ENCODE assay signal across 8 mouse cellular contexts in the genomic region with DNA sequence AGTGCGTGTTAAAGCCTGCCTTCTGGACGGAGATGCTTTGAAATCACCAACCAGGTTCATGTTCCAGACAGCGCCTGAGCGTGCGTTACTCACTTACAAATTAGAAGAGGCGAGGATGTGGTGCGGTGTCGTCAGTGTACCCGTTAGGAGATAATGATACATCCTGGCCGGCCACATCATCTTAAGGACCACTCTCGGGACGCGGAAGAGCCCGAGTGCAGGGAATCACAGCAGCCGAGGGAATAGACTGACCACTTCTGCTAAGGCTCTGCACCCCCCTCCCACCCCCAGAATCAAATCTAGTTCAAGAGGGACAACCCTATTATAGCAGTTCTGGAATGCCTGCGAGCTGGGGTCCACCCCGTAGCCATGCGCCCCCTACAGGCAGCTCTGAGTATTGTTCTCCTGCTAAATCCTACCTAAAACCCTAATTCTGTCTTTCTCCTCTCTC.
DNase-seq lines count a peak whose midpoint lies in the region; ATAC-seq and TF ChIP-seq lines count a peak whose summit lies in the region.

No protein-coding gene starts in this region.

- H3K27me3 ChIP-seq in embryonic facial prominence, embryonic 15.5 days: no peaks in the 10 kb centered on the region
- no peaks in the 10 kb centered on the region for H3K27me3 ChIP-seq in hindbrain, embryonic 13.5 days
- no peaks in the 10 kb centered on the region for H3K27me3 ChIP-seq in lung, embryonic 14.5 days (ENCODE audit: insufficient read depth, low read length)

- H3K36me3 ChIP-seq in embryonic facial prominence, embryonic 15.5 days: no peaks in the 10 kb centered on the region
- no peaks in the 10 kb centered on the region for H3K36me3 ChIP-seq in hindbrain, embryonic 13.5 days
- H3K36me3 ChIP-seq in lung, embryonic 14.5 days (ENCODE audit: insufficient read depth): no peaks in the 10 kb centered on the region

- peak; percentile 63 for TF ChIP-seq CTCF in bone marrow, adult 2 months (IDR thresholded peaks at IDR 0.05; ENCODE audit: control insufficient read depth, insufficient read depth, low read length)
- TF ChIP-seq CTCF in lung, embryonic 14.5 days (IDR thresholded peaks at IDR 0.05; ENCODE audit: low read depth): peak; percentile 78

- no peak overlapping the region for H3K27ac ChIP-seq in bone marrow, adult 2 months (ENCODE audit: control insufficient read depth, insufficient read depth, low read depth, low read length, poor library complexity)
- no peak overlapping the region for H3K27ac ChIP-seq in embryonic facial prominence, embryonic 15.5 days (replicated peaks)
- no peak overlapping the region for H3K27ac ChIP-seq in hindbrain, embryonic 13.5 days
- no peak overlapping the region for H3K27ac ChIP-seq in lung, embryonic 14.5 days (ENCODE audit: low read depth)

- ATAC-seq in embryonic facial prominence, embryonic 15.5 days (ENCODE audit: insufficient number of reproducible peaks, low FRiP score, low TSS enrichment, low read depth): no peak
- ATAC-seq in hindbrain, embryonic 13.5 days (ENCODE audit: low FRiP score): no peak
- ATAC-seq in lung, embryonic 14.5 days (ENCODE audit: insufficient read depth): no peak

- 83% methylated on average over 18 of the region's 18 CpGs for WGBS in bone marrow, adult 2 months
- 33% methylated on average over 18 of the region's 18 CpGs for WGBS in embryonic facial prominence, embryonic 15.5 days
- WGBS in hindbrain, embryonic 13.5 days: 33% methylated on average over 18 of the region's 18 CpGs
- 46% methylated on average over 18 of the region's 18 CpGs for WGBS in lung, embryonic 14.5 days

- DNase-seq in left cerebral cortex, adult 11 months (ENCODE audit: low spot score): peak; percentile 47
- DNase-seq in left cerebral cortex, adult 8-10 months (ENCODE audit: low spot score in 2 of 2): no peak
- peak; percentile 72 for DNase-seq in lung, embryonic 14.5 days
- peak; percentile 75 for DNase-seq in right cerebral cortex, adult 18-20 months
- DNase-seq in adipocyte (ENCODE audit: low spot score): no peak

- H3K9ac ChIP-seq in embryonic facial prominence, embryonic 15.5 days: no peak overlapping the region
- H3K9ac ChIP-seq in hindbrain, embryonic 13.5 days: no peak overlapping the region
- no peak overlapping the region for H3K9ac ChIP-seq in lung, embryonic 14.5 days

- TF ChIP-seq POLR2A in bone marrow, adult 2 months (IDR thresholded peaks at IDR 0.05; ENCODE audit: borderline replicate concordance, control insufficient read depth, low read depth, low read length): no peak

- H3K4me1 ChIP-seq in bone marrow, adult 2 months (ENCODE audit: control insufficient read depth, insufficient read depth, low read length): no peaks in the 10 kb centered on the region
- H3K4me1 ChIP-seq in embryonic facial prominence, embryonic 15.5 days: peaks cover 14% of the 10 kb centered on the region; the same call in 1 of the 2 replicates
- H3K4me1 ChIP-seq in hindbrain, embryonic 13.5 days (replicated peaks): peaks cover 44% of the 10 kb centered on the region
- no peaks in the 10 kb centered on the region for H3K4me1 ChIP-seq in lung, embryonic 14.5 days (ENCODE audit: insufficient read depth)

- H3K4me3 ChIP-seq in bone marrow, adult 2 months (replicated peaks; ENCODE audit: control insufficient read depth, low read depth, low read length): no peak overlapping the region
- H3K4me3 ChIP-seq in embryonic facial prominence, embryonic 15.5 days (replicated peaks): peak overlapping the region; percentile 17
- no peak overlapping the region for H3K4me3 ChIP-seq in hindbrain, embryonic 13.5 days
- no peak overlapping the region for H3K4me3 ChIP-seq in lung, embryonic 14.5 days (ENCODE audit: low read depth, low read length)

- no peaks in the 10 kb centered on the region for H3K9me3 ChIP-seq in embryonic facial prominence, embryonic 15.5 days (replicated peaks)
- H3K9me3 ChIP-seq in hindbrain, embryonic 13.5 days: no peaks in the 10 kb centered on the region
- H3K9me3 ChIP-seq in lung, embryonic 14.5 days (ENCODE audit: low read depth, low read length): no peaks in the 10 kb centered on the region; the same call in 1 of the 2 replicates

- peak overlapping the region; percentile 45 for H3K4me2 ChIP-seq in embryonic facial prominence, embryonic 15.5 days (replicated peaks)
- H3K4me2 ChIP-seq in hindbrain, embryonic 13.5 days: peak overlapping the region; percentile 44
- H3K4me2 ChIP-seq in lung, embryonic 14.5 days: peak overlapping the region; percentile 32; the same call in 1 of the 2 replicates

Comparison
In these comparisons a context has a peak if more than half of its experiments do, and no peak if none do; other contexts are left out.
1. DNase-seq: peak in left cerebral cortex, adult 11 months (single experiment), lung, embryonic 14.5 days (single experiment) and right cerebral cortex, adult 18-20 months (single experiment); none in left cerebral cortex, adult 8-10 months (0 of 2) and adipocyte (single experiment).
2. Peak in every context shown above with its lines, with median percentiles within 50 percentile points of each other: H3K4me2 ChIP-seq.